Mouse (Mus musculus) lung, adult 2 months (tissue): ENCODE measurements around the gene Tectb.
"Not testable (repeated sequence)": the region's sequence is repeated elsewhere in the genome, so short reads cannot be mapped to it uniquely, and the experiment has no call there.

Experiments
- CTCF ChIP-seq: fragments of 200-500 bp; IDR thresholded peaks from 2 replicates; pipeline ENCODE4 v1.5.1; 2011; ENCODE audit warnings: mild to moderate bottlenecking, low read length, control low read depth; ENCODE audit not compliant: insufficient read depth
- POLR2A ChIP-seq: fragments of 200-500 bp; IDR thresholded peaks from 2 replicates; pipeline ENCODE4 v1.6.1; 2011; ENCODE audit warnings: low read depth, mild to moderate bottlenecking, control low read depth, low read length, borderline replicate concordance; ENCODE audit errors: extremely low read depth

- TF ChIP-seq CTCF, POLR2A: not testable (repeated sequence)
Observed at GRCm38 (mm10) chr19:55152274-55152673, 28.3 kb upstream of the Tectb start.
